Mouse (Mus musculus): ENCODE measurements at regions not wholly inside any gene's neighbourhood (a gene's known extent, or its start where the extent isn't known, plus 50 kb on each side); places are given as distances from the start of the nearest gene placed in this dataset.

- no peak for DNase-seq
Observed at GRCm38 (mm10) chr1:4672344-4672743, 135.3 kb upstream of the Gm37988 start.

- no peak for DNase-seq
Observed at GRCm38 (mm10) chr1:4687605-4688004, 120.1 kb upstream of the Gm37988 start.

GRCm38 (mm10) chr1:4689096-4689495 is 118.6 kb upstream of the Gm37988 start:
- DNase-seq = no peak

- no peak for DNase-seq
Observed at GRCm38 (mm10) chr1:4703316-4703715, 104.4 kb upstream of the Gm37988 start.

GRCm38 (mm10) chr1:4706171-4706570 is 101.5 kb upstream of the Gm37988 start:
- DNase-seq = no peak

- DNase-seq = no peak
Observed at GRCm38 (mm10) chr1:4722333-4722931, 85.3 kb upstream of the Gm37988 start.
